Mouse (Mus musculus) ZHBTc4 (cell line): ENCODE data around the gene Kcna1.

Source experiments
- DNase-seq: peaks from one replicate; pipeline ENCODE4 v3.0.0-alpha.2; 2011; ENCODE audit warnings: low read depth, low spot score

Gene Kcna1

DNA sequence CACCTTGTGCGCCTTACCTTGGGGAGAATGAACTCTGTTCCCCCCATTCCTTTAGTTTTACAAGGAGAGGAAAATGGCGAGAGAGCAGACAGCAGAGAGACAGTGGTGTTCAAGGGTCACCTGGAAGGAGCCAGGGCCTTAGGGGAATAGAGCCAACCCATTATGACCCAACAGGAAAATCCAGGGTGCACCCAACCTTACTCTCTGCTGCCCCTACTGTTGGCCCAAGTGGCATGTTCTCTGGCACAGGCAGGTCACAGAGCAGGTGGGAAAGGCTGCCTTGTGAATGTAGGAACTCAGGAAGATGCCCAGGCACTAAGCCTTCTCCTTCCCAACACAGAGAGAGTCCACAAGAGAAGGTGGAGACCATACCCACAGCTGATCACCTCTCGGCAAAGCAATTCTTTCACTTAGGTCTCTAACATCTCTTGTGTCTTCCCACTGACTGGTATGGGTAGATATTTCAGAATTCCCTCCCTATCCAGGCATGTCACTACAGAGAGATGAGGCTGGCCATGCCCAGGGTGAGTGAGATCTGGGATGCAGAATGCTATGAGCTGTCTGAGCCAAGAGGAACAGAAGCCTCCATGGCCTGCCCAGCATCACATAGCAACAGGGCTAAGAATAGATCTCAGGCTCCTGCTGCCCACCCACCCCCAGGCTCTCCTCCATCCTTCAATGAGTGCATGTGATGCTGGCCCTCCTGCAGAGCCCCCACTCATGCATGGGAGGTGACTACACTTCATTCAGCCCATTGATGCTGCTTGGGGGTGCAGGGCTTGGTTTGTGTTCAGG, 46.8 kb downstream of the Kcna1 start:
- DNase-seq = no peak

DNA sequence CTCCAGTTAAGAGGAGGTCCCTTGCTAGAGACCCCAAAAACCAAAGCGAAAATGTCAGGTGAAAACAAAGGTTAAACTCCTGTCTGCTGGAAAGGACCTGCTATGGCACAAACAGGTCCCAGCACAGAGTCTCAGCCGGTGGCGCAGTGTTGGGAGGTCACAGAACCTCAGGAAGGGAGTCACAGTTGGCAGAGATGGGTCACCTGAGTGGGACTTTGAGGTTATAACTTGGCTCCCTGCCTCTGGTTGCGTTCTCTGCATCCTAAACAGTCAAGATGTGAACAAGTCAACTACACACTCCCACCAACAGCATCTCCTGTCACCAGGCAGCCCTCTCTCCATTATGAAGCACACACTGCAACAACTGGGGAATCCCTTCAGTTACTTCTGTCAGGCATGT, 48.4 kb downstream of the Kcna1 start:
- DNase-seq = no peak

GRCm38 (mm10) chr6:126595805-126596629, 50.2 kb downstream of the Kcna1 start:
- no peak for DNase-seq

- DNase-seq = no peak
These were observed 51.1 kb downstream of the Kcna1 start for GRCm38 (mm10) chr6:126595130-126595529.

GRCm38 (mm10) chr6:126594365-126594764, 51.8 kb downstream of the Kcna1 start:
- no peak for DNase-seq

- no peak for DNase-seq
These were observed 52.8 kb downstream of the Kcna1 start for GRCm38 (mm10) chr6:126593336-126593735.
